Mouse (Mus musculus) 3T3-L1 (cell line): ENCODE results near the gene Acmsd.
"Not testable (repeated sequence)": the region's sequence is repeated elsewhere in the genome, so short reads cannot be mapped to it uniquely, and the experiment has no call there.

Experiments
- DNase-seq: peaks from one replicate; pipeline ENCODE4 v3.0.0-alpha.2; 2015; ENCODE audit warnings: low read depth, low spot score

The Acmsd gene

GRCm38 (mm10) chr1:127729096-127729495 is at the start of gene Acmsd:
Gene Acmsd (plus strand): TSS chr1:127729413.
- DNase-seq, result no peak

DNA sequence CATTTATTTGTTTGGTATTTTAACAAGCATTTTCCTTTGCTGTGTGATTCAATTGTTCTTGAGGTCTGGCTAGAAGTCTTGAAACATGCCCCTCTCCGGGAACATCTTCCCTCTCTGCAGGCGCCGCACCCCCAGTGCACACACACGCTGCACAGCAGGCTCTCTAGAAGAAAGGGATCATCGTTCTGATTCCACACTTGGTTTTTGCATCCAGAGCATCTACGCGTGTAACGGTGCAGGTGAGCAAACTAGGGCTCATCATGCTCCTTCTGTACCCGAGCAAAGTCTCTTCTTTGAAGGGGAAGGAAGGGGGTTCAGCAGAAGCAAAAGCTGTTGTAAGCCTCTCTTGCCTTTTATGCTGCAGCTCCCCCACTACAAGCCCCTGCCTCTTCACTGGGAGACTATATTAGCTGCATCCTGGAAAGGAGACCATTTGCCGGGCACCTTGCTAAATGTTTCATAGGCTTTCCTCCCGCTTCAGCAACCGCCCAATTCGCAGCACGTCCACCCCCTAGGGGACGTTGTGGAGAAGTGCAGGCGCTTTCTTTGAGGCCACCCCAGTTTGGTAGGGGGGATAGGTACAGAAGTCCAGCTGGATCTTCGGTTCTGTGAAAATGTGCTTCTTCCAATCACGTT is 49.6 kb upstream of the Acmsd start, which contains the start of gene Tmem163:
Tmem163 (minus strand) TSS at position 51 of the 636 bp plus-strand sequence.
- DNase-seq, result peak; percentile 36

DNA sequence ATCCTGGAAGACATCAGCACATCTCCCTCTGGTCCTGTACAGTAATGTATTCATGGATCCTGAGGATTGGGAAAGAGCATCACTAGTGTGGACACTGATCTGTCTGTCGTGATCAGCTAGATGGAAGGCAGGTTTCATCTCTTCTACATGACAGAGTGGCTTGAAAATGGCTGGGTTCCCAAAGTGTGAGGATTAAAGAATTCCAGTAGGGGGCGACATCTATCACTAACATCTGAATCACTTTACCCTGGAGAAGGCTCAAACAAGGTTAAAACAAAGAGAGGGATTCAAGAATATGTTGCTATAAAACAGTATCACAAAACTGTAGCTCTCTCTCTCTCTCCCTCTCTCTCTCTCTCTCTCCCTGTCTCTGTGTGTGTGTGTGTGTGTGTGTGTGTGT is 32.7 kb upstream of the Acmsd start:
- DNase-seq, result peak; percentile 45

DNA sequence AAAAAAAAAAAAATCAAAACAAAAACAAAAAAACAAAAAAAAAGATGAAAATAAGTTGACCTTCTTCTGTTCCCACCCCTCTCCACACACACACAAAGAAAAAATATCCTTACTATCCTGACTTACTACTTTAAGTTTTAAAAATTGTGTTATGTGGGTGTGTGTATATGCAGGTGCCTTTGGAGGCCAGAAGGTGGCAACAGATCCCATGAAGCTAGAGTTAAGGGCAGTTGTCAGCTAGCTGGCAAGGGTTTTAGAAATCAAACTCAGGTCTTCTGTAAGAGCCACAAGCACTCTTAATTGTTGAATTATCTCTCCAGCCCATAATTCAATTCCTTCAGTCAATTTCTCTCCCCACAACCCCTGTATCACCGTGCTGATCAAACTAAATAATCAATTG is 27.0 kb upstream of the Acmsd start:
- DNase-seq, result peak; percentile 20

GRCm38 (mm10) chr1:127706269-127706668 is 22.9 kb upstream of the Acmsd start:
- DNase-seq, result no peak

DNA sequence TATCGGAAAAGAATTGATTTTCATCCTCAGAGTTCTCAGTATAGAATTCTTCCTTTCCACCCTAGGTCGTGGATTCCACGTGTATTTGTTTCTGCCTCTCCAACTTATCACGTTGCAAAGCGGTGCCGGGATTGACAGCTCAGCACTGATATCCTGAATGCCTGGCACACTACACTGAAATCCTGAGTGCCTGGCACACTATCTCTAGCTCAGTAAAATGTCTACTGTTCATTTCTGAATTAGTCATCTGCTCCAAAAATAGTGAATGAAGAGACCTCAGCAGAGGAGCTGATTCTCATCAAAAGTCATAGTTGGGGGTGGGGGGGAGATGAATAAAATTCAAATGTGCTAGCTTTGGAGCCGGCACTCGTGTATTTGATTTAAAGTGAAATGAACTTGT is 12.8 kb upstream of the Acmsd start:
- no peak for DNase-seq

DNA sequence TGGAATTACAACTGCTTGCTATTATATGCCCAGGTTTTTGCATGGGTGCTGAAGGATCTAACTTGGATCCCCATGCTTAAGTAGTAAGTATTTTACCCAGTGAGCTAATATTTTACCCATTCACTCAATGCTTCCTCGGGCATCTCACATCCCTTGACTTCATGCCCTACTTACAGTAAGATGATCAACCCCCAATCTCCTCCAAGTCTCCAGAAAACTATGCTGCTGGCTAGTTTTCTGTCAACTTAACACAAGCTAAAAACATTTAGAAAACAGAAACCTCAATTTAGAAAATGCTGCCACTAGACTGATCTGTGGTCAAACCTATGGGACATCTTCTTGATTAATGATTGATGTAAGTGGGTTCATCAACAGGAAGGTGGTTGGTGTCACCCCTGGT is 10.9 kb upstream of the Acmsd start:
- DNase-seq, result no peak

DNA sequence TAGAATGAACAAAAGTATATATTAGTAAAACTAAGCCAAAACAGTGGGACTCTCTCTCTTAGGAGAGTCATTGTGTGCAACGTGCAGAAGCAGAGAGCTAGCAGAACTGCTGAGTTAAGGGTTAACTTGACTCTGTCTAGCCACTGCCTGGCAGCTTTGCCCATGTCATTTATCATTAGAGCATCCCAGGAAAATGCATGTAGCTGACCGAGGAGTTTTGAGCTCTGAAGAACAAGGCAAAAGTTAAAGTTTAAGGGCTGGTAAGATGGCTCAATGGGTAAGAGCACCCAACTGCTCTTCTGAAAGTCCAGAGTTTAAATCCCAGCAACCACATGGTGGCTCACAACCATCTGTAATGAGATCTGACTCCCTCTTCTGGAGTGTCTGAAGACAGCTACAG is 5.6 kb upstream of the Acmsd start:
- no peak for DNase-seq

DNA sequence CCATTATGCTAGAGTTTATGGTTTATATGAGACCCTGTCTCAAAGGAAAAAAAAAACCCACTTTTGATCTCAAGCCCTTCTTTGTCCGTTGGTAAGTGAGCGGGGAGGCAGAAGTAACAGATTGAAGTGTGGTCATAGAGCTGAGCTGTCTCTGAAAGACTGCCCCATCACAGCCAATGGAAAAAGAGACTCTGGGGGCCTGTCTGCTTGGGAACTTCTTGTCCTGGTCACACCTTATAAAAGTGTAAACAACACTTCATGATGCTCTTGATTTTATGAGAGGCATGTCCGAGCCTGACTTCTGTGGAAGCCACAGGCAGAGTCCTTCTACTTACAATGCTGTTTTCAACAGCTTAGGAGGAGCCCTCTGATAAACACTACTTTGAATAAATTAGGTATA is 1.9 kb downstream of the Acmsd start:
- no peak for DNase-seq

DNA sequence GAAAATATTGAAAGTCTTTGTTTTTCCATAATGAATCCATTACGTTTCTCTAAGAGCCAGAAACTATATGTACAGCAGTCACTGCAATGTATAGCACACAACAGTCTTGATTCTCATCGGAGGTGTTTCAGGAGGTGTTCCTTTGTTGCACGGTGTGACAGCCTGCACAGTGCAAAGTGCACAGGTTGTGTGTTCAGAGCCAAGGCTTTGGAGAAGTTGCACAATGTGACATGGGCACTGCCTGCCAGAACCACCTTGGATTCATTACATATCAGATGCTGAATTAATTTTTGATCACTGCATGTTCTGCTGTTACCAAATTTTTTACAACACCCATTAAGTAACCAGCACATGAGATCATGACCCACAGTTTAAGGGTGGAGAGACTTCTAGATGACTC is 3.2 kb downstream of the Acmsd start:
- no peak for DNase-seq

- DNase-seq, result no peak
Measured at GRCm38 (mm10) chr1:127732841-127733240, 3.6 kb downstream of the Acmsd start.

- no peak for DNase-seq
Measured at GRCm38 (mm10) chr1:127735356-127735755, 6.1 kb downstream of the Acmsd start.

- DNase-seq, result no peak
Measured at GRCm38 (mm10) chr1:127750401-127751102, 21.3 kb downstream of the Acmsd start.

DNA sequence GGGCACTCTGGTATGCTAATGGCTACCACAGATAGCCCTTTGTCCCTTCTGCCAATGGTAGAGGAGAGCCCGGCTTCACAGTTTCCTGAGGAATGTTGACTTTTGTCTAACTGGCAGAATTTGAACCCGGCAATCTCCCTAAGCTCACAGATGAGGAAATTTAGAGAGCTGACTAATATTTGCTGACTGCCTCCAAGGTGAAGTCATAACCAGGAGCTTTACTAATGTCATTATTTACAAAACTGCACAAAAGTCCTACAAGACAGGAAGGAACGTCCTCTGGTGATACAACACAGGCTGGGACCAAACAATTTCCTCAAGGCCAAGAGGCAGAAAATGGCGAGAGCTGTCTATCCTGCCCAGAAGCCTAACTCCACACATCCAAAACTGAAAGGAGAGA is 26.6 kb downstream of the Acmsd start:
- DNase-seq, result no peak

DNA sequence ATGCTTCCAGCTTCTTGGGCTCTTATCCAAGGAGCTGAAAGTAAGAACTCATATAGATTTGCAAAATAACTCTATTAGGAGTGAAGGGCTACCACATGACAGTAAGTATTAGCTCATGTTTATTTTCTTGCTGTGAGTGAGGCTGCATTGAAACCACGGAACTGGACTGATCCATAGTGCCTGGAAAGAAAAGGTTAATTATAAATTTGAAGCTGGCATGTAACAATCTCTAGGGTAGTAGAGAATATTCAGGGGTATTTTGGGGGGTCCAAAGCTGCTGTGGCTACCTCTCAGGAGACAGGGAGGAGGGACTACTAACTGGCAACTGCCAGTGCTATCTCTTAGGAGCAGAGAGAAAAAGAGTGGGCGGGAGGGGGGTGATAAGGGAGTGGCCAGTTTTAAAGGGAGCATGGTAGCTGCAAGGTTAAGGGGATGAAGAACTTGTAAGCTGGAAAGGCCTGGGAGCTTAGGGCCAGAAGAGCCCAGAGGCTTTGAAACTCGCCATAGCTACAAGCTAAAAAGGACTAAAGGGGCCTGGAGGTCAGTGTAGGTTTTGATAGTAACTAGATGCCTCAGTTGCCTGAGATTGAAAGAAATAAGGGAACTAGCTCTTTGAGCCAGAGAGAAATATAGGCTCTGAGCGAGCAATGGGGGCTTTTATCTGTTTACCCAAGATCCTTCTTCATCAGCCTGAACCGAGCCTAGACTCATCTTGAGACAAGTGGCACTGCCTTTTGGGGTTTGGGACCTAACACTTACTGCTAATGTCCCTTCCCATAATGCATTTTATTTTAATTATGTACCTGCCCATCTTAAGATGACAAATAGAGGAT is 27.3 kb downstream of the Acmsd start:
- no peak for DNase-seq

DNA sequence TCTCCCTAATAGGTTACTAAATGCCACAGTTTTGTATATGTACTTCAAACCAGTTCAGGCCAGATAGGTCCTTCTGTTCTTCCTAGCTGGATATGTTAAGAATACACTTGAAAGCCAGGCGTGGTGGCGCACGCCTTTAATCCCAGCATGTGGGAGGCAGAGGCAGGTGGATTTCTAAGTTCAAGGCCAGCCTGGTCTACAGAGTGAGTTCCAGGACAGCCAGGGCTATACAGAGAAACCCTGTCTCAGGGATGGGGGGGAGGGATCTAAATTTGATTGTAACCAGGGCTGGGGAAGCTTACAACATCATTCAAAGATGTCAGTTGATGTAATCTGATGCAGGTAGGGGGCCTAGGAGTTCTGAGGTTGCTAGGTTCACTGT is 27.9 kb downstream of the Acmsd start:
- not testable (repeated sequence) for DNase-seq

DNA sequence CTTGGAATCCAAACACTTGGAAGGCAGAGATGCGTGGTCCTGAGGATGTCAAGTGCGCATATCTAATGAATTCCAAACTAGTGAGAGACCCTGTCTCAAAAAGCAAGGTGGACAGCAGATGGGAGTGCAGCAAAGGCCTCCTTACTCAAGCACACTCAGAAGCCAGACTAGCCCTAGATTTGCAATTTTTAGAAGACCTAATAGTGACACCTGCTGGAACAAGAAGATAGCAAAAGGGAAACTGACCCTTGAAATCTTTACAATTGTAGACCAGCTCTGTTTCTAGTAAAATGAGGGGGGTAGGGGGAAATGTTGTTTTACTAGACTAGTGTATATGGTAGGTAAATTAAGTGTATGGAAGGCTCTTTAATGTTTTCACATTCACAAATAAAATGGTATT is 36.3 kb downstream of the Acmsd start:
- peak; percentile 63 for DNase-seq

DNA sequence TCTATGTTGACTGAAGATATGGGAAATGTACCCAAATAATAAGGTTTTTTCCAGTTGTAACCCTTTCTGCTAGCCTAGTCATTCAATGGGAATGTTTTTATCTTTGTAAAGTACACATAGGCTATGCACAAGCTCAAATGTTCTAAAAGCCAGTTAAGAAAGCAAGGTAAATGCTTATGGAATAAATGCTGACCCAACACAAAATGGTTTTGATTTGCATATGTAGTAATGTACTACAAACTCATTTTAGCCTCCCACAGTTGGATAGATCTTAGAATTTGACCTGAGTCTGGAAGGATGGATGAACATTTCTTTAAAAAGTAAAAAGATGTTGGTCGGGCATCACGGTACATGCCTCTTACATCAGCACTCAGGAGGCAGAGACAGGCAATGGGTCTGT is 37.5 kb downstream of the Acmsd start:
- no peak for DNase-seq

GRCm38 (mm10) chr1:127773198-127773802 is 44.1 kb downstream of the Acmsd start:
- DNase-seq, result no peak

DNA sequence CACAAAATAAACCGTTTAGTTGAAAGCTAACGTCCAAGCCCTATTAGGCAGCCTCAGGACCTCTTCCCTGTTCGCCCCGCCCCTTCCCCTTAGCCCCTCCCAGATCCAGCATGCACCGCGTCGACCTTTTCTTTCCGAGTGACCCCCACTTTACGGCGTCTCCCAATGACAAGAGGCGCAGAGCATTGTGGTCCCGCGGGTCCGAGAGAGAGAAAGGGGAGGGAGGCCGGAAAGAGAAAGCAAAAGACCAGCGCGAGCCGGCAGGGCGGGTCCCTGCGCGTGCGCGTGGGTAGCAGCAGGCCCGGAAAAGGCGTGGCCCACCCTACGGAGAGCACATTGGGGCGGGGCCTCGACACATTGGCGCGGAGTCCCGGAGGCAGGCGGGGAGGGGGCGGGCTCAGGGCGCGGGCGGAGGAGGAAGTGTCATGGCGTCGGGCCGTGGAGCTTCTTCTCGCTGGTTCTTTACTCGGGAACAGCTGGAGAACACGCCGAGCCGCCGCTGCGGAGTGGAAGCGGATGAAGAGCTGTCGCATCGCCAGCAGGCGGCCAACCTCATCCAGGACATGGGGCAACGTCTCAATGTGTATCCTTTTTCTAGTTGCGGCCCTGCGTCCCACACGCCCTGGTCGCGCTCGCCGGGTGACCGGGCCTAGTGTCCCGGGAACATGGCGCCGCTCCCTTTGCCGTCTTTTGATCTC is 44.7 kb downstream of the Acmsd start, which contains the start of gene Ccnt2:
Ccnt2 (plus strand) TSS at position 362 of the 698 bp plus-strand sequence.
- DNase-seq, result peak; percentile 99

GRCm38 (mm10) chr1:127774501-127774880 is 45.3 kb downstream of the Acmsd start:
- peak; percentile 70 for DNase-seq
